Mouse (Mus musculus) embryonic facial prominence, embryonic 11.5 days (tissue): ENCODE data around the gene Psmd9. TPM values are rescaled to one million over a fixed set of nuclear protein-coding genes. Genes with fewer than 3 reads are reported as not detected.
A peak's percentile ranks its signal among the peaks of the same experiment; 100 is the strongest.

Source experiments
- ATAC-seq: fragments of 200-750 bp; cut with Nextera tagmentation; replicated peaks from 2 replicates; pipeline ENCODE4 v1.8.0; 2017; ENCODE audit warnings: low read depth; ENCODE audit not compliant: insufficient number of reproducible peaks, low FRiP score, low TSS enrichment
- DNase-seq: peaks from one replicate; pipeline ENCODE4 v3.0.0-alpha.2; 2015; ENCODE audit warnings: low spot score
- H3K27ac ChIP-seq: fragments of 300-500 bp; sonication (generic); replicated peaks from 2 replicates; pipeline ENCODE4 v1.5.1; 2014; ENCODE audit warnings: mild to moderate bottlenecking, low read depth, low read length, control low read depth
- H3K27me3 ChIP-seq: fragments of 300-500 bp; sonication (generic); 2 replicates; pipeline ENCODE4 v1.6.1; 2014; ENCODE audit warnings: mild to moderate bottlenecking, low read length, moderate library complexity, mixed read lengths; ENCODE audit not compliant: control insufficient read depth, insufficient read depth
- H3K36me3 ChIP-seq: fragments of 300-500 bp; sonication (generic); replicated peaks from 2 replicates; pipeline ENCODE4 v1.6.1; 2014; ENCODE audit warnings: low read depth, mild to moderate bottlenecking, low read length, moderate library complexity, mixed read lengths; ENCODE audit not compliant: control insufficient read depth, insufficient read depth
- H3K4me1 ChIP-seq: fragments of 300-500 bp; sonication (generic); 2 replicates; pipeline ENCODE4 v1.6.1; 2014; ENCODE audit warnings: low read length, mixed read lengths; ENCODE audit not compliant: control insufficient read depth, insufficient read depth
- H3K4me2 ChIP-seq: fragments of 300-500 bp; sonication (generic); 2 replicates; pipeline ENCODE4 v1.6.1; 2014; ENCODE audit warnings: low read depth, mild to moderate bottlenecking, control low read depth, low read length, moderate library complexity
- H3K4me3 ChIP-seq: fragments of 300-500 bp; sonication (generic); 2 replicates; pipeline ENCODE4 v1.5.1; 2014; ENCODE audit warnings: low read depth, low read length, control low read depth
- H3K9ac ChIP-seq: fragments of 300-500 bp; sonication (generic); replicated peaks from 2 replicates; pipeline ENCODE4 v1.6.1; 2014; ENCODE audit warnings: mild to moderate bottlenecking, control low read depth, low read length
- H3K9me3 ChIP-seq: fragments of 300-500 bp; sonication (generic); replicated peaks from 2 replicates; pipeline ENCODE4 v1.6.1; 2016; ENCODE audit warnings: mild to moderate bottlenecking, low read length, inconsistent platforms, mixed read lengths; ENCODE audit not compliant: control insufficient read depth
- WGBS: fragments of 180-500 bp; shearing (Covaris S2); extraction: QIAGEN DNeasy Blood & Tissue Kit; methylation state at CpG from one replicate; pipeline ENCODE4 v1.1.7; 2014; 5-methylcytosine and 5-hydroxymethylcytosine counted together
- polyA plus RNA-seq: library from polyadenylated mRNA; unstranded; fragments of >200 nt; fragmentation: Nextera tagmentation; extraction: Ambion mirVana; gene quantifications from 2 replicates; pipeline ENCODE4 v1.2.1, GENCODE M21; 2014

Gene Psmd9
- polyA plus RNA-seq, 1 experiment from 2014 or later, result 74.0 TPM

DNA sequence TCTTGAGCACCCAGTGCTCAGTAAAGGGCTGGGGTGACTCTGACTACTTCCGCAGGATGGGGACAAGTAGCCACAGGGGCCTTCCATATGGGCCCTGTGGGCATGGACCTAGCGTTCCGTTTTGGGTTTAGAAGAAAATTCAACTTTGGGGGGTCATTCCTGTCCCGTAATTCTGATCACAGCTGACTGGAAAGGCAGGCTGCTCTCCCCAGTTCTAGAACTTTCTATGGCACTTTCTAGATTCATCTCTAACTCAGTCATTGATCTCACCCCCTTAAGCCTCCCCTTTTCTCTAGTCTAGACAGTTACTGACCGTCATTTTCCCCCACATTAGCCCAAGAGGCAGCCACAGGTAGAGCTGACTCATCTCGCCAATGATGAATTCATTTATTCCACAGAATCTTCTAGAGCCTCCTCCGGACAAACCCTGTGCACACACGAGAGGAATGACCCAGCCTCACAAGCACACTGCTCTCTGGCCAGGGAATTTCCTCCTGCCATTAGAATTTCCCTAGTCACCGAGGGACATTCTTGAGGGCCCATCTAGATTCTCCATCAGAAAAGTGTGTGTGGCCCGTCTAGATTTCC is 39.9 kb upstream of the Psmd9 start:
- Histone ChIP-seq H3K36me3 (no peaks in the 10 kb centered on the region), H3K27me3 (no peaks in the 10 kb centered on the region), H3K9me3 (no peaks in the 10 kb centered on the region), H3K4me2 (no peak overlapping the region), H3K27ac (no peak overlapping the region), H3K4me3 (no peak overlapping the region), H3K4me1 (peaks cover 7% of the 10 kb centered on the region; the same call in 1 of the 2 replicates), H3K9ac (no peak overlapping the region)
- 84% methylated on average over 10 of the region's 10 CpGs for WGBS
- DNase-seq, result no peak
- no peak for ATAC-seq

DNA sequence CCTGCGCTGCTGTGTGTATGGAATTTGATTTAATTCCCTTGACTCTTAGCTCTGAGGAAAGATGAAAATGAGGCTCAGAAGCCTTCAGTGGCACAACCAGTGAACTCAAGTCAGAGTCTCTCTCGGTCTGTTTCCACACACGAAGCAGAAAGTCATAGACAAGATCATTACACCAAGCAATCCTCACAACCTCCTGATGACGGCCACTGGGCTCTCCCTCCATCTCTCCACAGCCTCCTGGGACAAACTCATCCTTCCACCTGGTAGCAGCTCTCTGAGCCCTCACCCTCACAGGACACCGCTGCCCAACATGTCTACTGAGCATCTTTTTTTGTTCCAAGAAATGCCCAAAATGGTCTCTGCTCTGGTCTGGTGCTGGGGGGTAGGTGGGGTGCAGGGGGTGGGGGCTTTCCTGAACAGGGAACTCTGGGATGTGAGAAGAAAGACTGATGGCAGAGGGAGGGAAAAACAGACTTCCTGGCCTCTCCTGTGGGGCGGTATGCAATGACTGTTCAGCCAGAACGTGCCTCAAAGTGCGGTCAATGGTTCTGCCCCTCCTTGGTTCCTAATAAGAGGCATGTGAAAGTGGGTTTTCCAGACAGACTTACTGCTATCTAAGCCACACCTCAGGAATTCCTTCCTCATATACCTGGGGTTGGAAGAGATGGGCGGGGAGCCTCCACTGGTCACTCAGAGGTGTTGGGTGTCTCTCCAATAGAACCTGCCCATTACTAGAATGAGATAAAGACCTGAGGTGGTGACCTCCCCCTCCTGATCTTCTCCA is 39.0 kb upstream of the Psmd9 start:
- no peaks in the 10 kb centered on the region for H3K36me3 ChIP-seq
- DNase-seq, result no peak
- H3K27me3 ChIP-seq, result no peaks in the 10 kb centered on the region
- no peak overlapping the region for H3K4me3 ChIP-seq
- no peak for ATAC-seq
- WGBS, result 92% methylated on average over 9 of the region's 9 CpGs
- H3K4me2 ChIP-seq, result no peak overlapping the region
- H3K27ac ChIP-seq, result no peak overlapping the region
- no peaks in the 10 kb centered on the region for H3K9me3 ChIP-seq
- no peak overlapping the region for H3K9ac ChIP-seq
- peaks cover 12% of the 10 kb centered on the region for H3K4me1 ChIP-seq

DNA sequence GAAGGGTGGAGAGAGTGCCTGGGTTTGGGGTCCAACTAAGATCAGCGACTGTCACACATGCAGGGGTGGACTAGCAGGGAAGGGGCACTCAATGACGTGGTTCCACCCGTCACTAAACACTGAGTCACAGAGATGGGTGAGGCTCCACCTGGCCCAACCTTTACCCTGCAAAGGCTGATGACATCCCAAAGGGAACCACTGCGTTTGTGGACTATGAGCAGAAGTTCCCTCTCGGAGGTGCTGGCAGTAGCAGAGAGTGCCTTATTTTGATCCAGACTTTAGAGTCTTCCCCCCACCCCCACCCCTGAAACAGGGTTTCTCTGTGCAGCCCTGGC is 38.4 kb upstream of the Psmd9 start:
- Histone ChIP-seq H3K4me2 (no peak overlapping the region), H3K27ac (no peak overlapping the region), H3K4me1 (peaks cover 12% of the 10 kb centered on the region), H3K36me3 (no peaks in the 10 kb centered on the region), H3K9me3 (no peaks in the 10 kb centered on the region), H3K4me3 (no peak overlapping the region), H3K27me3 (no peaks in the 10 kb centered on the region), H3K9ac (no peak overlapping the region)
- DNase-seq (no peak), ATAC-seq (no peak)
- WGBS, result 85% methylated on average over 5 of the region's 5 CpGs

DNA sequence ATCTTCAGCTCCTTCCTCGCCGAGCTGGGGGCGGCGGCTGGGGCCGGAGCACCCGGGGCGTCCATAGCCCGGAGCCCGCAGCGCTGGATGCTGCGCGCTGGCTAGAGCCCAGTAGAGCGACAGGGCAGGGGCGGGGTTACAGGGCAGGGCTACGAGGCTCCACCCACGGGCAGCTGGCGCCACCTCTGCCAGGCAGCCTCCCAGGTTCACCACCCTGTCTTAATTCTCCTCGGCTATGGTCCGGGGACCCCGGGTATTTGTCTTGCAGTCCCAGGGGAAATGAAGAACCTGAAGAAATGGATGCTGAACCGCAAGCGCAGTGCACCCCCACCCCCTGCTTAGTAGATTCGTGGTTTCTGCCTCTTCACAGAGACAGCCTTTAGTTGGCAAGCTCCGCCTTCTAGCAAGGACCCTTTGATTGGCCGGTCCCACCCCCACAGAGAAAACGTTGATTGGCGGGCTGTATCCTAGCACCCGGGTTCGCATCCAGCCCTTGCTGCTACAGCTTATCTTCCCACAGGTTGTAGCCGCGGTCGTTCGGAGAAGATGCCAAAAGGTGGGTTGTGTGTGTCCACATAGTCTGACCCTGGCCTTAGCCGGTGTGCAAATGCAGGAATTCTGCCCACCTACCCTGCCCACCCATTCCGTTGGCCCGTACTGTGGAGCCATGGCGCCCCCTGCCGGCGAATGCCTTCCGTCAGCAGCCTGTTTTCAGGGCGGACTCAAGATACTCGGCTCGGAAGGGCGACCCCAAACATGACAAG is 36.7 kb upstream of the Psmd9 start, which contains the start of gene Rhof:
Gene Rhof (minus strand): TSS at position 385 of the 764 bp plus-strand sequence.
- peaks cover 21% of the 10 kb centered on the region for H3K4me1 ChIP-seq
- peak within 1 kb of the TSS; percentile 27 for H3K4me3 ChIP-seq
- WGBS, result 2% methylated on average over 44 of the region's 44 CpGs
- DNase-seq (peak; percentile 72), ATAC-seq (peak; percentile 41; the same call in 1 of the 2 replicates)
- peak within 1 kb of the TSS; percentile 16 for H3K27ac ChIP-seq
- H3K9ac ChIP-seq, result peak within 1 kb of the TSS; percentile 51
- H3K27me3 ChIP-seq, result no peaks in the 10 kb centered on the region
- H3K36me3 ChIP-seq, result no peaks in the 10 kb centered on the region
- peak within 1 kb of the TSS; percentile 74 for H3K4me2 ChIP-seq
- H3K9me3 ChIP-seq, result no peaks in the 10 kb centered on the region

DNA sequence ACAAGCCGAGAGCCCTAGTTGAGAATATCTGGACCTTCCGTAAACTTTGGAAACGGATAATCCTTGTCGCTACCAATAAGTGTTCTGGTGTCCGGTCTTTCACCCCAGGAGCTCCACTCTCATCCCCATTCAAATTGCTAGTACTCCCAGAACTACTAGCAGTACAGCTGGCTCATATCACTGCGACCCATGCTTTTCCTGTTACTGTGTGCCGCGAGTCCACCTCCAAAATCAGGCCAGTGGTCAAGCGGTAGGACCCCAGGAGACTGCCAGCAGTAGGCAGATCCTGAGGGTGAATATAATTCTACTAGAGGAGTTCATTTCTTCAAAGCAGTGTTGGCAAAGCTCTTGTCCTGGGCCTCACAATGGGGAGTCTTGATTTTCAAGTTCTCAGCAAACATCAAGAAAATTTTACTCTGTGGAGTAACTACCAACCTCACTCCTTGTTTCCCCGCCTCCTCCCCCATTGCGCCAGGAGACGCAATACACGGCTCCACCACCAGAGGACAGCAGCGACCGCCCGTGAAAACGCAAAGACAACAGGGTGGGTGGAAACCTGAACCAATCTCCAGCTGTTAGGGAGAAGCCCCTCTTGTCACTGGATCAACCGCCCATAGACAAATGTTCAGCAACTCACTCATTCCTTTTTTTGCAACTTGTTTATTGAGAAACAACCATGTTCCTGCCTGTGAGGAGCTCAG is 36.0 kb upstream of the Psmd9 start:
- Histone ChIP-seq H3K9me3 (no peaks in the 10 kb centered on the region), H3K27ac (peak overlapping the region; percentile 16), H3K27me3 (no peaks in the 10 kb centered on the region), H3K4me1 (peaks cover 21% of the 10 kb centered on the region), H3K4me3 (no peak overlapping the region; the same call in 1 of the 2 replicates), H3K4me2 (peak overlapping the region; percentile 13; the same call in 1 of the 2 replicates), H3K36me3 (no peaks in the 10 kb centered on the region), H3K9ac (no peak overlapping the region)
- 18% methylated on average over 18 of the region's 18 CpGs for WGBS
- DNase-seq (peak; percentile 83), ATAC-seq (no peak)

DNA sequence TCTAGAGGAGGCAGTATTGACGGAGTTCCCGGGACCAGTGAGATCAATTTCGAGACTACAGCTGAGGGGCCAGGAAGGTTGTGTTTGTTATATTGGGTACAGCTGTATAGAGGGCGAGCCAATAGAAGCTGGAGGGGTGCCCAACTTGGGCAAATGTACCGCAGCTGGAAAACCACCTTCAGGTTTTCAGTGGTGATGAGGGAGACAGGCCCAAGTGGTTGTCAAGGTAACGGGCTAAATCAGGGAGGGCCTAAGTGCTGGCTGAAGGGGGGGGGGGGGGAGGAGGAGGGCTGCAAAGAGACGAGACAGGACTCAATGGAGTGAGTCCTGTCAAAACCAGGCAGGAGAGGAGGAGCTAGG is 35.4 kb upstream of the Psmd9 start:
- Histone ChIP-seq H3K36me3 (no peaks in the 10 kb centered on the region), H3K9me3 (no peaks in the 10 kb centered on the region), H3K9ac (no peak overlapping the region), H3K27ac (peak overlapping the region; percentile 16), H3K27me3 (no peaks in the 10 kb centered on the region), H3K4me1 (peaks cover 21% of the 10 kb centered on the region), H3K4me3 (no peak overlapping the region; the same call in 1 of the 2 replicates), H3K4me2 (peak overlapping the region; percentile 13)
- ATAC-seq, result peak; percentile 3; the same call in 1 of the 2 replicates
- peak; percentile 60 for DNase-seq
- WGBS, result 21% methylated on average over 7 of the region's 7 CpGs

DNA sequence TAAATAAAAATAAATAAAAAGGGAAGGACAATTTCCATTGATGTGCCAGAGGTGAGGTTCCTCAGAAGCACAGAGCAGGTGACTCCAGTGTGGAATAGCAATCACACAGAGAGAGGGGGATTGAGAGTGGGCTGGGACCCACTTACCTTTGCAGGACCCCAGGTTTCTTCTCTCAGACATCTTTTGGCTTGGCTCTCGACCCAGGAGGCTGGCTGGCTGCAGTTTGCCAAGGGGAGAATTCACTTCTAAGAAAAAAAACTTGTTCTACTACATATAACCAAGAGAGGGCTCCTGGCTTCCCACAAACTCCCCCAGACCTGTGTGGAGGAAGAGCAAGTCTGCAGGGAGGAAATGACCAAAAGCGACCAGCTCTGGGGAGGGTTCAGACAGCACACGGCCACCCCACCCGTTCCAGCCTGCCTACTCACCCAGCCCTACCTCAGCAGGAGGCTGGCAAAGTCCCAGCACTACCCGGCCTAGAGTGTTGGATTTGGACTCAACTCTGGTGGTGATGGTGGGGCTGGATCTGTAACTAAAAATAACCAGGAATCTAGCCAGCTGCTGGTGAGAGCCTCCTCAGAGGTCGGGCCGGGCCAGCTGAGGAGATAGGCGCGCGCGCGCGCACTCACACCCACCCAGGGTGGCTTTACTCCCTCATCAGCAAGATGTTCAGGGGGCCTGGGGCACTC is 34.9 kb upstream of the Psmd9 start:
- Histone ChIP-seq H3K36me3 (no peaks in the 10 kb centered on the region), H3K4me3 (peak overlapping the region; percentile 98), H3K9me3 (no peaks in the 10 kb centered on the region), H3K27ac (peak overlapping the region; percentile 100), H3K9ac (peak overlapping the region; percentile 50), H3K4me2 (peak overlapping the region; percentile 92; the same call in 1 of the 2 replicates), H3K27me3 (no peaks in the 10 kb centered on the region), H3K4me1 (peaks cover 21% of the 10 kb centered on the region)
- WGBS, result 39% methylated on average over 13 of the region's 13 CpGs
- no peak for DNase-seq
- ATAC-seq, result no peak
